Mouse (Mus musculus) embryonic facial prominence, embryonic 14.5 days (tissue): ENCODE results near the gene Sgms1. TPM values are rescaled to one million over a fixed set of nuclear protein-coding genes. Genes with fewer than 3 reads are reported as not detected.

Source experiments
- ATAC-seq: fragments of 200-750 bp; cut with Nextera tagmentation; 2 replicates; pipeline ENCODE4 v1.8.0; 2017; ENCODE audit warnings: low read depth, moderate number of reproducible peaks, moderate TSS enrichment
- DNase-seq: peaks from one replicate; pipeline ENCODE4 v3.0.0-alpha.2; 2015; ENCODE audit warnings: low spot score
- H3K27ac ChIP-seq: fragments of 300-500 bp; sonication (generic); replicated peaks from 2 replicates; pipeline ENCODE4 v1.5.1; 2014; ENCODE audit warnings: low read depth, mild to moderate bottlenecking, low read length, moderate library complexity
- H3K27me3 ChIP-seq: fragments of 300-500 bp; sonication (generic); replicated peaks from 2 replicates; pipeline ENCODE4 v1.6.1; 2014; ENCODE audit warnings: low read length; ENCODE audit not compliant: control insufficient read depth, insufficient read depth
- H3K36me3 ChIP-seq: fragments of 300-500 bp; sonication (generic); 2 replicates; pipeline ENCODE4 v1.6.1; 2014; ENCODE audit warnings: low read length, mixed read lengths; ENCODE audit not compliant: control insufficient read depth, insufficient read depth
- H3K4me1 ChIP-seq: fragments of 300-500 bp; sonication (generic); 2 replicates; pipeline ENCODE4 v1.6.1; 2014; ENCODE audit warnings: antibody characterized with exemption, low read length; ENCODE audit not compliant: control insufficient read depth, insufficient read depth
- H3K4me2 ChIP-seq: fragments of 300-500 bp; sonication (generic); 2 replicates; pipeline ENCODE4 v1.6.1; 2014; ENCODE audit warnings: low read depth, mild to moderate bottlenecking, low read length, moderate library complexity, mixed read lengths
- H3K4me3 ChIP-seq: fragments of 300-500 bp; sonication (generic); 2 replicates; pipeline ENCODE4 v1.5.1; 2014; ENCODE audit warnings: low read depth, mild to moderate bottlenecking, low read length
- H3K9ac ChIP-seq: fragments of 300-500 bp; sonication (generic); 2 replicates; pipeline ENCODE4 v1.6.1; 2014; ENCODE audit warnings: low read depth, mild to moderate bottlenecking, low read length, moderate library complexity, mixed read lengths
- H3K9me3 ChIP-seq: fragments of 300-500 bp; sonication (generic); 2 replicates; pipeline ENCODE4 v1.6.1; 2016; ENCODE audit warnings: low read length; ENCODE audit not compliant: control insufficient read depth
- WGBS: fragments of 180-500 bp; shearing (Covaris S2); extraction: QIAGEN DNeasy Blood & Tissue Kit; methylation state at CpG from one replicate; pipeline ENCODE4 v1.1.7; 2014; 5-methylcytosine and 5-hydroxymethylcytosine counted together
- polyA plus RNA-seq: library from polyadenylated mRNA; unstranded; fragments of >200 nt; fragmentation: Nextera tagmentation; extraction: Ambion mirVana; gene quantifications from 2 replicates; pipeline ENCODE4 v1.2.1, GENCODE M21; 2014

Sgms1 gene
- polyA plus RNA-seq, 1 experiment from 2014 or later: 29.7 TPM

GRCm38 (mm10) chr19:32272475-32273260 is 116.8 kb downstream of the Sgms1 start:
- Histone ChIP-seq H3K4me3 (no peak overlapping the region), H3K36me3 (no peaks in the 10 kb centered on the region), H3K27ac (no peak overlapping the region), H3K4me1 (peaks cover 10% of the 10 kb centered on the region; the same call in 1 of the 2 replicates), H3K9me3 (no peaks in the 10 kb centered on the region), H3K9ac (no peak overlapping the region), H3K4me2 (no peak overlapping the region), H3K27me3 (no peaks in the 10 kb centered on the region)
- 58% methylated on average over 6 of the region's 6 CpGs for whole genome bisulfite sequencing
- ATAC-seq (no peak), DNase-seq (no peak)

DNA sequence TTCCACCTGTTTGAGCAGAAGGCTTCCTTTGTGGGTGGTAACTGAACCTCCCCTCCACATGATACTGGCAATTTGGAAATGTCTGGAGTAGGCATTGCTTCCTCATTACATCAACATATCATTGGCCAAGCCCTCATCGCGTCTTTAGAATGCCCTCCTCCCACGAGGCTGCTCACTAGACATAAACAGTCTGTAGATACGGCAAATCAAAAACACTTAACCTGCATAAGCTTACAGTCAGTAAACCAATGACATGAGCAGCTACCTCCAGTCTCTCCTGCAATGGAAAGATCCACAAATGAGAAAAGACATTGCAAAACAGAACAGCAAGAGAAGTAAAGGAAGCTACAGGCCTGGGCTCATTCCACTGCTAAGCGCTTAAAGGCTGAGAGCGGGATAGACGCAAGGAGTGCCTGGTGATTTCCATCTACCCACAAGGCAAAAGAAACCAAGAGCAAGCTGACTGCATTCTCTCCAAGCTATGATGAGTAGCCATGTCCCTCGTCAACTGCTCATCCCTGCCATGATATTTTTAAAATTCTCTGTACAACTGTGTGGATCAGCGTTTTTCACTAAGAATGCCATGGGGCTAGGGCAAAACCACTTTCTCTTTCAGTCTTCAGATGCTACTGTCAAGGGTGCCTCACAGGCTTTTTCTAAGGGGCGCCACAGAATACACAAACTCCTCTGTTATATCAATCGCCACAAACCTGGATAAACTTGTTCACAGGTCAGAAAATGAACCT is 117.9 kb downstream of the Sgms1 start:
- no peaks in the 10 kb centered on the region for H3K9me3 ChIP-seq
- no peak overlapping the region for H3K4me2 ChIP-seq
- no peaks in the 10 kb centered on the region for H3K36me3 ChIP-seq
- H3K4me1 ChIP-seq: peaks cover 10% of the 10 kb centered on the region; the same call in 1 of the 2 replicates
- H3K9ac ChIP-seq: no peak overlapping the region
- 72% methylated on average over 11 of the region's 11 CpGs for WGBS
- H3K27me3 ChIP-seq: no peaks in the 10 kb centered on the region
- no peak overlapping the region for H3K4me3 ChIP-seq
- ATAC-seq (no peak), DNase-seq (no peak)
- no peak overlapping the region for H3K27ac ChIP-seq

GRCm38 (mm10) chr19:32269844-32270176 is 119.7 kb downstream of the Sgms1 start:
- 0 out of 2 replicates have a peak, but pooled peaks cover 10% of the 10 kb centered on the region for H3K4me1 ChIP-seq
- WGBS: 75% methylated on average over 6 of the region's 6 CpGs

GRCm38 (mm10) chr19:32269141-32269843 is 120.2 kb downstream of the Sgms1 start:
- 78% methylated on average over 12 of the region's 12 CpGs for WGBS
- H3K27ac ChIP-seq: no peak overlapping the region
- H3K27me3 ChIP-seq: no peaks in the 10 kb centered on the region
- H3K4me2 ChIP-seq: no peak overlapping the region
- H3K4me3 ChIP-seq: no peak overlapping the region
- no peaks in the 10 kb centered on the region for H3K36me3 ChIP-seq
- 0 out of 2 replicates have a peak, but pooled peaks cover 10% of the 10 kb centered on the region for H3K4me1 ChIP-seq
- ATAC-seq: no peak
- H3K9me3 ChIP-seq: no peaks in the 10 kb centered on the region
- H3K9ac ChIP-seq: no peak overlapping the region
- DNase-seq: no peak

More at GRCm38 (mm10) chr19:32269844-32270176, 119.7 kb downstream of the Sgms1 start:
- no peaks in the 10 kb centered on the region for H3K36me3 ChIP-seq
- H3K27me3 ChIP-seq: no peaks in the 10 kb centered on the region
- H3K27ac ChIP-seq: no peak overlapping the region
- no peak overlapping the region for H3K4me3 ChIP-seq
- no peaks in the 10 kb centered on the region for H3K9me3 ChIP-seq
- ATAC-seq: no peak
- no peak overlapping the region for H3K4me2 ChIP-seq
- no peak overlapping the region for H3K9ac ChIP-seq
- DNase-seq: no peak

DNA sequence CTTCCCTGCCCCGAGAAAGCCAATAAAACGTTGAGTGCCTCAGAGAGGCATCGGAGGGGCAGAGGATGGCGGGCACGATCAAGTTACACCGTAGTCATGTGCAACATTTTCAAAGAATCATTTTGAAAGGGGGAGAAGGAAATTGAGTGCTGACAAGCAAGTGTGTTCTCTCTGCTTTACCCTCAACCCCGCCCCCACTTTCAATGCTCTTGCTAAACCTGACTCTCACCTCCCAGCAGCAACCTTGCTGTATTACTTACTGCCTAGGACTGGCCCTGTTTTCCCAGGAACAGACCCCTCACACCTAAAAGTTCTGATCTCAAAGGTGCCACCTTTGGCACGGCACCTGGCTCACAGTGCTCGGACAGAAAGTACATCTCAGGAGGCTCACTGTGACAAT is 121.0 kb downstream of the Sgms1 start:
- no peak overlapping the region for H3K9ac ChIP-seq
- DNase-seq: no peak
- H3K9me3 ChIP-seq: no peaks in the 10 kb centered on the region
- 45% methylated on average over 9 of the region's 9 CpGs for WGBS
- H3K36me3 ChIP-seq: no peaks in the 10 kb centered on the region
- H3K27me3 ChIP-seq: no peaks in the 10 kb centered on the region
- H3K4me2 ChIP-seq: no peak overlapping the region
- no peak overlapping the region for H3K27ac ChIP-seq
- no peak for ATAC-seq
- H3K4me1 ChIP-seq: 0 out of 2 replicates have a peak, but pooled peaks cover 10% of the 10 kb centered on the region
- H3K4me3 ChIP-seq: no peak overlapping the region

- Histone ChIP-seq H3K9ac (no peak overlapping the region), H3K9me3 (no peaks in the 10 kb centered on the region), H3K4me3 (no peak overlapping the region), H3K27me3 (no peaks in the 10 kb centered on the region), H3K36me3 (no peaks in the 10 kb centered on the region), H3K4me2 (no peak overlapping the region), H3K27ac (no peak overlapping the region; the same call in 1 of the 2 replicates), H3K4me1 (peaks cover 7% of the 10 kb centered on the region; the same call in 1 of the 2 replicates)
- WGBS: 79% methylated on average over 9 of the region's 9 CpGs
- DNase-seq (no peak), ATAC-seq (no peak)
Measured at GRCm38 (mm10) chr19:32266385-32267252, 122.9 kb downstream of the Sgms1 start.

DNA sequence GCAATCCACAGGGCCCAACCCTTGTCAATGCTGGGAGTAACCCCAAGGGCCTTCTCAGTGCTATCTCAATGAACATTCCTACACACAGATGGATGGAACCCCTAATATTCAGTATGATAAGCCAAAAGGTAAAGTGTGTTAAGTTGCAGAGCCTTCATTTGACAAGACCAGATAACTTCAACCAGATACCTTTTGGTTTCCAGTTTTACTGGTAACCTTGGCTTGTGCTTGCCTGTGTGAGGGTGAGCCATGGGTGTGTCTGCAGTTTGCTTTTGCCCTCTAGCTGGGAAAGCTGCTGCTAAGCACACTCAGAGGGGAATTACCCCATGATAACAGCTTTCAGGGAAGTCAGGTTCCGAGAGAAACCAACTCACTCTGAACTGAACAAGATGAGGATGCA is 125.8 kb downstream of the Sgms1 start:
- H3K36me3 ChIP-seq: no peaks in the 10 kb centered on the region
- no peak overlapping the region for H3K27ac ChIP-seq
- DNase-seq (no peak), ATAC-seq (no peak)
- H3K9ac ChIP-seq: no peak overlapping the region
- H3K27me3 ChIP-seq: no peaks in the 10 kb centered on the region
- H3K4me2 ChIP-seq: no peak overlapping the region
- H3K9me3 ChIP-seq: no peaks in the 10 kb centered on the region
- peaks cover 7% of the 10 kb centered on the region; the same call in 1 of the 2 replicates for H3K4me1 ChIP-seq
- WGBS: 67% methylated on average over 1 of the region's 1 CpGs
- no peak overlapping the region for H3K4me3 ChIP-seq
